Mouse (Mus musculus) ES-E14 (cell line): ENCODE measurements around the gene Gsg1l. TPM values are rescaled to one million over a fixed set of nuclear protein-coding genes. Genes with fewer than 3 reads are reported as not detected.

Experiments used
- DNase-seq: peaks from one replicate; pipeline ENCODE4 v3.0.0-alpha.2; 2013; ENCODE audit warnings: low read depth, low spot score
- H3K27ac ChIP-seq: 2 replicates; pipeline ENCODE4 v1.5.1; 2012; ENCODE audit warnings: low read depth, mild to moderate bottlenecking, low read length, moderate library complexity, mixed read lengths; ENCODE audit not compliant: poor library complexity, insufficient read depth, severe bottlenecking
- H3K36me3 ChIP-seq: 2 replicates; pipeline ENCODE4 v1.6.1; 2012; ENCODE audit warnings: mild to moderate bottlenecking, low read length, moderate library complexity, mixed read lengths; ENCODE audit not compliant: control insufficient read depth, poor library complexity, insufficient read depth, severe bottlenecking
- H3K4me1 ChIP-seq, 2 experiments: fragments of 150-350 bp in 1 of 2; sonication (generic) in 1 of 2; 2 replicates each; pipeline ENCODE4 v1.6.1; 2012; ENCODE audit warnings: low read length in 2 of 2, mild to moderate bottlenecking in 1 of 2, mixed read lengths in 1 of 2; ENCODE audit not compliant: control insufficient read depth in 2 of 2, insufficient read depth in 2 of 2, poor library complexity in 1 of 2
- H3K4me3 ChIP-seq, 2 experiments: fragments of 150-350 bp in 1 of 2; sonication (generic) in 1 of 2; 2 replicates each; pipeline ENCODE4 v1.5.1; 2012; ENCODE audit warnings: low read length in 2 of 2, low read depth in 1 of 2, mild to moderate bottlenecking in 1 of 2, mixed read lengths in 1 of 2; ENCODE audit not compliant: insufficient read depth in 1 of 2, poor library complexity in 1 of 2, severe bottlenecking in 1 of 2
- H3K9ac ChIP-seq: 2 replicates; pipeline ENCODE4 v1.6.1; 2012; ENCODE audit warnings: low read depth, mild to moderate bottlenecking, low read length, mixed read lengths; ENCODE audit not compliant: poor library complexity, insufficient read depth, severe bottlenecking
- H3K9me3 ChIP-seq: fragments of 150-350 bp; sonication (generic); 2 replicates; pipeline ENCODE4 v1.6.1; 2012; ENCODE audit warnings: low read depth, mild to moderate bottlenecking, low read length; ENCODE audit not compliant: control insufficient read depth, insufficient read depth
- CHD2 ChIP-seq: IDR thresholded peaks from 2 replicates; pipeline ENCODE4 v1.6.1; 2014; ENCODE audit warnings: mild to moderate bottlenecking, low read depth, low read length, inconsistent platforms
- HCFC1 ChIP-seq: IDR thresholded peaks from 2 replicates; pipeline ENCODE4 v1.6.1; 2012; ENCODE audit warnings: low read length, inconsistent platforms, borderline replicate concordance; ENCODE audit not compliant: insufficient read depth
- MAFK ChIP-seq: IDR thresholded peaks from 2 replicates; pipeline ENCODE4 v1.6.1; 2014; ENCODE audit warnings: mild to moderate bottlenecking, low read depth, low read length, inconsistent platforms; ENCODE audit not compliant: insufficient read depth
- ZC3H11A ChIP-seq: IDR thresholded peaks from 2 replicates; pipeline ENCODE4 v1.6.1; 2012; ENCODE audit warnings: low read depth, mild to moderate bottlenecking, inconsistent platforms, low read length, borderline replicate concordance
- ZNF384 ChIP-seq: IDR thresholded peaks from 2 replicates; pipeline ENCODE4 v1.6.1; 2012; ENCODE audit warnings: low read depth, low read length, inconsistent platforms
- in situ Hi-C, 2 experiments: fragments of 600-800 bp; cut with MboI; formaldehyde crosslinking; loops; one replicate each; pipeline ENCODE4 v1.15.1; 2025; ENCODE audit warnings: low sequenced_read_pairs in 2 of 2, inconsistent platforms in 1 of 2; ENCODE audit not compliant: unreplicated experiment in 2 of 2
- total RNA-seq: library from RNA; depleted of rRNA; stranded (reverse); fragments of 300-350 nt; gene quantifications from 2 replicates; pipeline ENCODE4 v1.2.3, GENCODE M21; 2012

Gsg1l gene
- total RNA-seq, 1 experiment: not detected

DNA sequence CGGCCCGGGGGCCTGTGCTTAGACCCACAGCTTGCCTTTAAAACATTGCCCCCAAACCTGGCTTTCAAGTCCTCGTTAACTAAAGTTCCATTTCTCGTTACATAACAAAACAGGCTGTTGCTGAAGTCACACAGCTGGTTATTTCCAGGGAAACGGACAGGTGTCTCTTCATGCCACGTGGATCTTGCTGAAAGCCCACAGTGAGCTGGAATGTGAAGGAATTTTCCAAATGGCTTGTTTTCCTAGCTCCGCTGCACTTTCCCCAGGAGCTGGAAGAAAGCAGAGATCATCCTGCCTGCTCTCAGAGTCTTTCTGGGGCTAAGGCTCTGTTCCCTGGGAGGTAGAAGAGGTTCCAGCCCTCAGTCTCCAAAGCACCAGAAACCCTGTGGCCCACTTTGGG, 130.3 kb downstream of the Gsg1l start:
- no peaks in the 10 kb centered on the region for H3K9me3 ChIP-seq
- in situ Hi-C loops: no loop called here
- no peak overlapping the region for H3K9ac ChIP-seq
- H3K4me1 ChIP-seq: peaks cover 0 to 2% of the 10 kb centered on the region in 2 experiments; a peak in 1 of 4 replicates
- TF ChIP-seq ZC3H11A (no peak), HCFC1 (no peak), MAFK (no peak), ZNF384 (no peak), CHD2 (no peak)
- no peak for DNase-seq
- H3K36me3 ChIP-seq: no peaks in the 10 kb centered on the region
- no peak overlapping the region for H3K27ac ChIP-seq
- no peak overlapping the region for H3K4me3 ChIP-seq

DNA sequence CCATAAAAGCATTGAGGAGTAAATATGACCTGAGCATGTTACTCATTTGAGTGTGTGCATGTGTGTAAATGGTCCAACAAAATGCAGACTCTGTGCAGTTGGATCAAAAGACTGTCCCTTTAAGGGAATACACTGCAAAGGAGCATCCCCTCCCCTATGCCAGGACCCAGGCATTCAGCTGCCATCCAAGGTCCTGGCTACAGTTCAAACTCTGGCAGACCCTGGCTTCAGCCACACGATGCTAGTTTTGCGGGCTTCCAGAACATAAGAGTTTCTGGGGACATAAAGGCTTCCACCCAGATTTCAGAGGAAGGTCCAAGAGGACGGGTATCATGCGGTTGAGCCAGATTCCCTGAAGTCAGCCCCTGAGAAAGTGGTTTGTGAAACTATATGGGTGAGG, 133.2 kb downstream of the Gsg1l start:
- in situ Hi-C loops: no loop called here
- Histone ChIP-seq H3K9ac (no peak overlapping the region), H3K4me3 (no peak overlapping the region), H3K9me3 (no peaks in the 10 kb centered on the region), H3K36me3 (no peaks in the 10 kb centered on the region), H3K27ac (no peak overlapping the region), H3K4me1 (peaks cover 0 to 2% of the 10 kb centered on the region in 2 experiments; a peak in 1 of 4 replicates)
- DNase-seq: no peak
- TF ChIP-seq CHD2 (no peak), MAFK (no peak), ZC3H11A (no peak), HCFC1 (no peak), ZNF384 (no peak)

DNA sequence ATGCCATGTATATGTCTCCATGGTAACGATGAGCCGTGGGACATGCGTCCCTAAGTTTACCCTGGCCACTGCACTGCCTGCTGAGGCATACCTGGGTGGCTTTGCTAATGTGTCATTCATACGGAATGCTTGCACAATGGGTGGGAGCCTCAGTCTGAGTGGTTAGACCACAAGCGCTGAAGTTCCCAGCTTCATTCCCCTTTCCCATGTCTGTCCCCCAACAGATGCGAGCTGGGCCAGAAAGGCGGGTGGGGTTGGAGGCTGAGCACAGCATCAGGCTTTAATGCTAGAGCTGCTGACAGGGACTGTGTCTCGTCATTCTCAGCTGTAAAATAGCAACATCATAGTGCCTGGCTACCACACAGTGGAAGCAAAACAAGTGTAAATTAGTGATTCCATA, 136.3 kb downstream of the Gsg1l start:
- in situ Hi-C loops: no loop called here
- Histone ChIP-seq H3K9me3 (no peaks in the 10 kb centered on the region), H3K36me3 (no peaks in the 10 kb centered on the region), H3K27ac (no peak overlapping the region), H3K4me3 (no peak overlapping the region), H3K4me1 (no peaks in the 10 kb centered on the region), H3K9ac (no peak overlapping the region)
- no peak for DNase-seq
- no peak for TF ChIP-seq MAFK
- no peak for TF ChIP-seq ZC3H11A
- no peak for TF ChIP-seq HCFC1
- no peak for TF ChIP-seq CHD2
- TF ChIP-seq ZNF384: no peak

DNA sequence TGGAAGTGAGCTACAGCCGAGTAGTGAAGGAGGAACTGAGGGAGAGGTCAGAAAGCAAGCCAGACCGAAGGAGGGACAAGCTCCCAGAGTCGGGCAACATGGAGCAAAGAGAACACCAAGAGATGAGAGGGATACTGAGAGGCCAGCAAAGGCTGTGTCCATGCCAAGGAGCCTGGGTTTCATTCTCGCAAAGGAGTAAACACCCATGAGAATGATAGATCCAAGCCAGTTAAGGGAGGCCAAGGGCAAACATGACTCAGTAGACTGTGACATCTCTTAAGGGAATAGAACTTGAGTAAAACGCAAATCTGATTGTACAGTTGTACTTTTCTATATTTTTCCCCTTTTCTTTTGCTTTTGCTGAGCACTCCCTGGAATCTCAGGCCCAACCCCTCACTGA, 137.6 kb downstream of the Gsg1l start:
- Histone ChIP-seq H3K4me1 (no peaks in the 10 kb centered on the region), H3K9me3 (no peaks in the 10 kb centered on the region), H3K9ac (no peak overlapping the region), H3K36me3 (no peaks in the 10 kb centered on the region), H3K27ac (no peak overlapping the region), H3K4me3 (no peak overlapping the region)
- in situ Hi-C loops: no loop called here
- no peak for TF ChIP-seq ZC3H11A
- TF ChIP-seq MAFK: no peak
- TF ChIP-seq HCFC1: no peak
- TF ChIP-seq ZNF384: no peak
- TF ChIP-seq CHD2: no peak
- DNase-seq: no peak

DNA sequence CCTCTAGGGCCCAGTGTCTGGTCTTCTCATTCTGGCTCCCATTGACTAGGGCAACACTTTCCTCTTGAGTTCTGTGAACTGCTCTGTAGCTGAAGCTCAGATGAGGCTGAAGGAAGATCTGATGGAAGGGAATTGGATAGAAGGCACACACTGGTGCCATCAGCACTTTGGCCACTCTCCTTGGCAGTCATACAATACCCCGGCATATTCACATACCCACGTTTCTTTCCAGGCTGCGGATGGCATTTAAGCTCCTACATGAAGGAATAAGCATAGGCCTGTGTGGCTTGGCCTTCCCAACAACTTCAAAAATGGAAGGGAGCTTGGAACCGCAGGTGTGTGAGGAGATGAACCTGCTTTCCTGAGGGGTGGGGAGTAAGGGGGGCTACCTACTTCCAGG, 138.7 kb downstream of the Gsg1l start:
- Histone ChIP-seq H3K4me1 (no peaks in the 10 kb centered on the region), H3K27ac (no peak overlapping the region), H3K9ac (no peak overlapping the region), H3K9me3 (no peaks in the 10 kb centered on the region), H3K4me3 (no peak overlapping the region), H3K36me3 (no peaks in the 10 kb centered on the region)
- in situ Hi-C loops: no loop called here
- no peak for TF ChIP-seq ZNF384
- no peak for TF ChIP-seq ZC3H11A
- no peak for TF ChIP-seq MAFK
- no peak for TF ChIP-seq CHD2
- TF ChIP-seq HCFC1: no peak
- no peak for DNase-seq
